In the genomic region with DNA sequence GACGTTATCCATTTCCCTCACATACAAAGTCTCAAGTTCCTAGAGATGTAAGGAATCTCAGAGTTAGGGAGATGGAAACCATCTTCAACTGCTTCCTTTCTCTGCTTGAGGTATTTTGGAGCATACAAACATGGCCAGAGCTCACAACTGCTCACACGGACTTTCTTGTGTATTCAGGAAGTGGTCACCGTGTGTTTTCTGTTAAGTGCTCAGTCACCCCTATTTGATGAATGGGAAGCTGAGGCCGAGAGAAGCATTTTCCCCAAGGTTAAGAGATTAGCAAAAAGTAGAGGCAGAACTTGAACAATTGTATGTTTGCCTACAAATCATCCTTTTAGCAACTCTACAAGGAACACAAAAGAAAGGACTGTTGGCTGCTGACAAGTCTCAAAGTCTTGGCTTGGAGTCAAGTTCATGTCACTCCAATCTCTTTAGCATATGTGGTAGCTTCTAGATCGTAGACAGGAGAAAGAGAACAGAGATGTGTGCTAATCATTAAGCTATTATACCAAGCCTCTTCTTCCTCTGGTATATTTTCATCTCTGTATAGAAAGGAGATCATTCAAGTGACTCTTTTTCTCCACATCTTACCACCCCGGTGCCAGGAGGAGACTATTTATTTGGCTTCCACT, we compare ENCODE assay signal across 29 mouse cellular contexts.
A peak's percentile ranks its signal among the peaks of the same experiment; 100 is the strongest.
DNase-seq lines count a peak whose midpoint lies in the region; ATAC-seq and TF ChIP-seq lines count a peak whose summit lies in the region.
"Had no signal": no experiment of that assay in that cellular context is flagged by ENCODE, and none has a peak within 500 bp of the region (broad histone marks: within the 10 kb centered on the region; RNA-seq: fewer than 3 reads in every experiment).

No protein-coding gene starts in this region.

- peak; percentile 68 for DNase-seq in forebrain, embryonic 14.5 days (ENCODE audit: low spot score)
- no peak for DNase-seq in forebrain, embryonic 10.5 days (ENCODE audit: extremely low spot score, low spot score)
- DNase-seq in kidney, adult 2 months = no peak
- peak; percentile 24 for DNase-seq in retina, postnatal 1 day
- DNase-seq in retina, embryonic 14.5 days (ENCODE audit: low spot score) = no peak
- no peak for DNase-seq in left cerebral cortex, adult 9 months (ENCODE audit: low spot score in 2 of 2)
- DNase-seq: adrenal gland, postnatal 10 days; cerebellum, adult 11 months; cerebellum, adult 9-10 months; cerebellum, postnatal 36 days; gastrocnemius, postnatal 10 days; heart, postnatal 10 days; kidney, postnatal 25 days; left cerebral cortex, postnatal 4 days; liver, postnatal 0 days; thymus, adult 2 months; thymus, postnatal 36 days had no signal

- no peak overlapping the region for H3K4me2 ChIP-seq in forebrain, embryonic 14.5 days (ENCODE audit: low read length)
- H3K4me2 ChIP-seq in kidney, embryonic 15.5 days = no peak overlapping the region
- H3K4me2 ChIP-seq: embryonic facial prominence, embryonic 12.5 days; heart, embryonic 13.5 days; liver, embryonic 12.5 days; midbrain, embryonic 13.5 days; neural tube, embryonic 15.5 days had no signal

- H3K4me1 ChIP-seq in forebrain, embryonic 14.5 days (ENCODE audit: control insufficient read depth, insufficient read depth, low read length) = no peaks in the 10 kb centered on the region
- no peaks in the 10 kb centered on the region for H3K4me1 ChIP-seq in forebrain, embryonic 10.5 days
- H3K4me1 ChIP-seq in kidney, embryonic 15.5 days = no peaks in the 10 kb centered on the region
- H3K4me1 ChIP-seq in kidney, adult 2 months (ENCODE audit: control insufficient read depth, insufficient read depth, low read length) = no peaks in the 10 kb centered on the region
- H3K4me1 ChIP-seq: embryonic facial prominence, embryonic 12.5 days; hindbrain, embryonic 10.5 days; liver, embryonic 12.5 days; midbrain, embryonic 13.5 days; neural tube, embryonic 15.5 days had no signal

- H3K27ac ChIP-seq in forebrain, embryonic 14.5 days (ENCODE audit: low read depth, low read length) = no peak overlapping the region
- H3K27ac ChIP-seq in forebrain, embryonic 10.5 days = no peak overlapping the region
- H3K27ac ChIP-seq in kidney, embryonic 15.5 days = 0 out of 2 replicates have a peak overlapping the region, but pooled peaks have one; percentile 14
- H3K27ac ChIP-seq in kidney, adult 2 months (ENCODE audit: insufficient read depth, low read depth, low read length) = no peak overlapping the region
- H3K27ac ChIP-seq: embryonic facial prominence, embryonic 12.5 days; heart, embryonic 13.5 days; hindbrain, embryonic 10.5 days; layer of hippocampus, adult 2 months; liver, embryonic 12.5 days; macrophage; midbrain, embryonic 13.5 days; neural tube, embryonic 15.5 days had no signal

- TF ChIP-seq POLR2A in kidney, adult 2 months (IDR thresholded peaks at IDR 0.05; ENCODE audit: low read depth, low read length) = no peak

- 49% methylated on average over 6 of the region's 6 CpGs for WGBS in forebrain, embryonic 14.5 days
- 77% methylated on average over 6 of the region's 6 CpGs for WGBS in forebrain, embryonic 10.5 days
- WGBS in kidney, embryonic 15.5 days = 41% methylated on average over 6 of the region's 6 CpGs
- WGBS in kidney, adult 2 months = 29% methylated on average over 6 of the region's 6 CpGs

- H3K9ac ChIP-seq in forebrain, embryonic 14.5 days (ENCODE audit: low read length) = no peak overlapping the region
- no peak overlapping the region for H3K9ac ChIP-seq in kidney, embryonic 15.5 days
- H3K9ac ChIP-seq: embryonic facial prominence, embryonic 12.5 days; heart, embryonic 13.5 days; liver, embryonic 12.5 days; liver, postnatal 0 days; midbrain, embryonic 13.5 days; neural tube, embryonic 15.5 days had no signal

- no peaks in the 10 kb centered on the region for H3K27me3 ChIP-seq in forebrain, embryonic 14.5 days (replicated peaks; ENCODE audit: control insufficient read depth, insufficient read depth, low read length)
- no peaks in the 10 kb centered on the region for H3K27me3 ChIP-seq in forebrain, embryonic 10.5 days (ENCODE audit: poor library complexity, severe bottlenecking)
- H3K27me3 ChIP-seq in kidney, embryonic 15.5 days = no peaks in the 10 kb centered on the region
- H3K27me3 ChIP-seq in kidney, adult 2 months (replicated peaks; ENCODE audit: control insufficient read depth, insufficient read depth, low read length) = no peaks in the 10 kb centered on the region
- H3K27me3 ChIP-seq: embryonic facial prominence, embryonic 12.5 days; heart, embryonic 13.5 days; liver, embryonic 12.5 days; midbrain, embryonic 13.5 days; neural tube, embryonic 15.5 days had no signal

- ATAC-seq in forebrain, embryonic 14.5 days = peak; percentile 73
- ATAC-seq in kidney, embryonic 15.5 days (replicated peaks; ENCODE audit: low FRiP score) = no peak
- ATAC-seq: intestine, postnatal 0 days; liver, embryonic 12.5 days; liver, postnatal 0 days; lung, postnatal 0 days; midbrain, embryonic 13.5 days; Patski had no signal

- no peaks in the 10 kb centered on the region for H3K9me3 ChIP-seq in forebrain, embryonic 14.5 days (replicated peaks; ENCODE audit: control insufficient read depth, low read length)
- no peaks in the 10 kb centered on the region for H3K9me3 ChIP-seq in forebrain, embryonic 10.5 days
- H3K9me3 ChIP-seq in kidney, embryonic 15.5 days (replicated peaks) = no peaks in the 10 kb centered on the region
- H3K9me3 ChIP-seq: embryonic facial prominence, embryonic 12.5 days; heart, embryonic 13.5 days; hindbrain, embryonic 10.5 days; liver, embryonic 12.5 days; midbrain, embryonic 13.5 days; neural tube, embryonic 15.5 days had no signal

- H3K36me3 ChIP-seq in forebrain, embryonic 14.5 days (ENCODE audit: control insufficient read depth, insufficient read depth, low read length) = no peaks in the 10 kb centered on the region
- no peaks in the 10 kb centered on the region for H3K36me3 ChIP-seq in forebrain, embryonic 10.5 days (replicated peaks)
- no peaks in the 10 kb centered on the region for H3K36me3 ChIP-seq in kidney, embryonic 15.5 days
- no peaks in the 10 kb centered on the region for H3K36me3 ChIP-seq in kidney, adult 2 months (ENCODE audit: control insufficient read depth, insufficient read depth, low read length)
- H3K36me3 ChIP-seq: embryonic facial prominence, embryonic 12.5 days; heart, embryonic 13.5 days; hindbrain, embryonic 10.5 days; liver, embryonic 12.5 days; midbrain, embryonic 13.5 days; neural tube, embryonic 15.5 days had no signal

- no peak overlapping the region for H3K4me3 ChIP-seq in forebrain, embryonic 14.5 days (ENCODE audit: low read depth, low read length)
- no peak overlapping the region for H3K4me3 ChIP-seq in forebrain, embryonic 10.5 days
- H3K4me3 ChIP-seq in kidney, embryonic 15.5 days (replicated peaks) = no peak overlapping the region
- no peak overlapping the region for H3K4me3 ChIP-seq in kidney, adult 2 months (ENCODE audit: insufficient read depth, low read depth, low read length)
- H3K4me3 ChIP-seq: embryonic facial prominence, embryonic 12.5 days; heart, embryonic 13.5 days; hindbrain, embryonic 10.5 days; layer of hippocampus, adult 2 months; liver, embryonic 12.5 days; midbrain, embryonic 13.5 days; neural tube, embryonic 15.5 days had no signal

- no peak for TF ChIP-seq CTCF in kidney, adult 2 months (conservative IDR thresholded peaks at IDR 0.05; ENCODE audit: insufficient read depth, insufficient read length, low read depth, low read length)

Comparison
In these comparisons a context has a peak if more than half of its experiments do, and no peak if none do; other contexts are left out.
1. DNase-seq: peak in forebrain, embryonic 14.5 days (single experiment) and retina, postnatal 1 day (single experiment); none in forebrain, embryonic 10.5 days (single experiment), kidney, adult 2 months (single experiment), retina, embryonic 14.5 days (single experiment) and left cerebral cortex, adult 9 months (0 of 2).